Mouse (Mus musculus) hindbrain, embryonic 11.5 days (tissue): ENCODE measurements around the gene Stk33. TPM values are rescaled to one million over a fixed set of nuclear protein-coding genes. Genes with fewer than 3 reads are reported as not detected.

Source experiments
- polyA plus RNA-seq: library from polyadenylated mRNA; unstranded; fragments of >200 nt; fragmentation: Nextera tagmentation; extraction: Ambion mirVana; gene quantifications from 2 replicates; pipeline ENCODE4 v1.2.1, GENCODE M21; 2014

Gene Stk33
- polyA plus RNA-seq, 1 experiment from 2014 or later, result 12.4 TPM

Other genes with a start within 250 kb of the Stk33 start
- gene Trim66, start 69.1 kb upstream of the Stk33 start, polyA plus RNA-seq, result 0.08 and 0.14 TPM in 2 replicates
- 110 and 124 TPM in 2 replicates for gene Rpl27a, start 80.1 kb upstream of the Stk33 start, polyA plus RNA-seq